ENCODE assay signal across 13 mouse cellular contexts in genomic region chr8:117805419-117805818, GRCm38 (mm10). TPM values are rescaled to one million over a fixed set of nuclear protein-coding genes. Genes with fewer than 3 reads are reported as not detected.
DNase-seq lines count a peak whose midpoint lies in the region; ATAC-seq lines count a peak whose summit lies in the region.
"Had no signal": no experiment of that assay in that cellular context is flagged by ENCODE, and none has a peak within 500 bp of the region (broad histone marks: within the 10 kb centered on the region; RNA-seq: fewer than 3 reads in every experiment).

No protein-coding gene starts in this region.

- H3K27ac ChIP-seq in midbrain, embryonic 11.5 days (ENCODE audit: low read depth, low read length): no peak overlapping the region
- H3K27ac ChIP-seq in midbrain, embryonic 16.5 days (ENCODE audit: low read length): no peak overlapping the region
- no peak overlapping the region for H3K27ac ChIP-seq in midbrain, embryonic 15.5 days
- H3K27ac ChIP-seq: limb, embryonic 15.5 days; macrophage; midbrain, embryonic 13.5 days had no signal

- H3K27me3 ChIP-seq in midbrain, embryonic 11.5 days (ENCODE audit: control insufficient read depth, insufficient read depth, low read length): no peaks in the 10 kb centered on the region
- no peaks in the 10 kb centered on the region for H3K27me3 ChIP-seq in midbrain, embryonic 16.5 days (ENCODE audit: control insufficient read depth, insufficient read depth, low read depth, low read length)
- H3K27me3 ChIP-seq in midbrain, embryonic 15.5 days (replicated peaks): no peaks in the 10 kb centered on the region
- H3K27me3 ChIP-seq: limb, embryonic 15.5 days; midbrain, embryonic 13.5 days had no signal

- WGBS in midbrain, embryonic 11.5 days: 86% methylated on average over 5 of the region's 5 CpGs
- WGBS in midbrain, embryonic 16.5 days: 82% methylated on average over 5 of the region's 5 CpGs
- whole genome bisulfite sequencing in midbrain, embryonic 15.5 days: 80% methylated on average over 5 of the region's 5 CpGs

- no peaks in the 10 kb centered on the region for H3K9me3 ChIP-seq in midbrain, embryonic 11.5 days (ENCODE audit: control insufficient read depth, low read length)
- H3K9me3 ChIP-seq in midbrain, embryonic 16.5 days (replicated peaks; ENCODE audit: control insufficient read depth, low read length, poor library complexity, severe bottlenecking): no peaks in the 10 kb centered on the region
- no peaks in the 10 kb centered on the region for H3K9me3 ChIP-seq in midbrain, embryonic 15.5 days
- H3K9me3 ChIP-seq: limb, embryonic 15.5 days; midbrain, embryonic 13.5 days had no signal

- no peak overlapping the region for H3K4me3 ChIP-seq in midbrain, embryonic 11.5 days (ENCODE audit: low read depth, low read length)
- no peak overlapping the region for H3K4me3 ChIP-seq in midbrain, embryonic 16.5 days (ENCODE audit: low read depth, low read length)
- no peak overlapping the region for H3K4me3 ChIP-seq in midbrain, embryonic 15.5 days
- H3K4me3 ChIP-seq: limb, embryonic 15.5 days; midbrain, embryonic 13.5 days had no signal

- no peak overlapping the region for H3K9ac ChIP-seq in midbrain, embryonic 11.5 days (ENCODE audit: low read length)
- H3K9ac ChIP-seq in midbrain, embryonic 16.5 days (ENCODE audit: low read depth, low read length): no peak overlapping the region
- no peak overlapping the region for H3K9ac ChIP-seq in midbrain, embryonic 15.5 days
- H3K9ac ChIP-seq: limb, embryonic 15.5 days; midbrain, embryonic 13.5 days had no signal

- peaks cover 8% of the 10 kb centered on the region; the same call in 1 of the 2 replicates for H3K4me1 ChIP-seq in midbrain, embryonic 11.5 days (ENCODE audit: control insufficient read depth, insufficient read depth, low read length)
- H3K4me1 ChIP-seq in midbrain, embryonic 16.5 days (ENCODE audit: control insufficient read depth, insufficient read depth, low read length): peaks cover 14% of the 10 kb centered on the region
- H3K4me1 ChIP-seq in midbrain, embryonic 15.5 days: peaks cover 14% of the 10 kb centered on the region

- peak; percentile 10 for DNase-seq in midbrain, embryonic 11.5 days (ENCODE audit: low spot score, missing footprints)
- DNase-seq in kidney, postnatal 4 days: peak; percentile 46 to 62
- DNase-seq in lung, postnatal 36 days: peak; percentile 56
- DNase-seq in Muller cell, postnatal 12 days (ENCODE audit: inconsistent ontology term): no peak
- DNase-seq in urinary bladder, postnatal 25 days (ENCODE audit: low spot score): no peak
- DNase-seq in cerebellum, adult 18-20 months: no peak
- DNase-seq: cerebellum, adult 11-12 months had no signal

- no peaks in the 10 kb centered on the region for H3K36me3 ChIP-seq in midbrain, embryonic 11.5 days (ENCODE audit: control insufficient read depth, insufficient read depth, low read length)
- no peaks in the 10 kb centered on the region for H3K36me3 ChIP-seq in midbrain, embryonic 16.5 days (ENCODE audit: control insufficient read depth, insufficient read depth, low read length)
- no peaks in the 10 kb centered on the region for H3K36me3 ChIP-seq in midbrain, embryonic 15.5 days (replicated peaks)
- H3K36me3 ChIP-seq: limb, embryonic 15.5 days; midbrain, embryonic 13.5 days had no signal

- H3K4me2 ChIP-seq in midbrain, embryonic 11.5 days: no peak overlapping the region
- H3K4me2 ChIP-seq in midbrain, embryonic 16.5 days (ENCODE audit: low read length): no peak overlapping the region
- no peak overlapping the region for H3K4me2 ChIP-seq in midbrain, embryonic 15.5 days
- H3K4me2 ChIP-seq: limb, embryonic 15.5 days; midbrain, embryonic 13.5 days had no signal

- no peak for ATAC-seq in midbrain, embryonic 11.5 days (ENCODE audit: low FRiP score)
- no peak for ATAC-seq in midbrain, embryonic 16.5 days
- ATAC-seq in midbrain, embryonic 15.5 days (replicated peaks): no peak
- ATAC-seq: forebrain, embryonic 14.5 days; midbrain, embryonic 13.5 days had no signal

RNA-seq across cellular contexts. Expression of gene Mphosph6, which starts 3.7 kb away (rescaled TPM):
- polyA plus RNA-seq in midbrain, embryonic 11.5 days (2014; fragmentation: Nextera tagmentation; extraction: Ambion mirVana): 59.0 and 61.4 TPM in 2 replicates
- polyA plus RNA-seq in midbrain, embryonic 16.5 days (2015; fragmentation: Nextera tagmentation; extraction: Ambion mirVana): 31.6 and 33.1 TPM in 2 replicates
- polyA plus RNA-seq in midbrain, embryonic 15.5 days (2015; fragmentation: Nextera tagmentation; extraction: Ambion mirVana): 28.8 and 29.8 TPM in 2 replicates

Comparison
In these comparisons a context has a peak if more than half of its experiments do, and no peak if none do; other contexts are left out.
1. DNase-seq: peak in midbrain, embryonic 11.5 days (single experiment), kidney, postnatal 4 days (2 of 2) and lung, postnatal 36 days (single experiment); none in Muller cell, postnatal 12 days (single experiment), urinary bladder, postnatal 25 days (single experiment) and cerebellum, adult 18-20 months (0 of 2).